Mouse (Mus musculus) embryonic facial prominence, embryonic 12.5 days (tissue): ENCODE results near the gene Tbc1d7. TPM values are rescaled to one million over a fixed set of nuclear protein-coding genes. Genes with fewer than 3 reads are reported as not detected.

Source experiments
- ATAC-seq: fragments of 200-750 bp; cut with Nextera tagmentation; 2 replicates; pipeline ENCODE4 v1.8.0; 2017; ENCODE audit not compliant: insufficient number of reproducible peaks, insufficient read depth, low FRiP score, low TSS enrichment
- H3K27ac ChIP-seq: fragments of 300-500 bp; sonication (generic); 2 replicates; pipeline ENCODE4 v1.5.1; 2016; ENCODE audit warnings: mild to moderate bottlenecking
- H3K27me3 ChIP-seq: fragments of 300-500 bp; sonication (generic); 2 replicates; pipeline ENCODE4 v1.6.1; 2016; ENCODE audit warnings: mild to moderate bottlenecking, moderate library complexity
- H3K36me3 ChIP-seq: fragments of 300-500 bp; sonication (generic); 2 replicates; pipeline ENCODE4 v1.6.1; 2016; ENCODE audit warnings: mild to moderate bottlenecking
- H3K4me1 ChIP-seq: fragments of 300-500 bp; sonication (generic); 2 replicates; pipeline ENCODE4 v1.6.1; 2016
- H3K4me2 ChIP-seq: fragments of 300-500 bp; sonication (generic); replicated peaks from 2 replicates; pipeline ENCODE4 v1.6.1; 2016; ENCODE audit warnings: mild to moderate bottlenecking, moderate library complexity
- H3K4me3 ChIP-seq: fragments of 300-500 bp; sonication (generic); 2 replicates; pipeline ENCODE4 v1.5.1; 2016; ENCODE audit warnings: mild to moderate bottlenecking
- H3K9ac ChIP-seq: fragments of 300-500 bp; sonication (generic); 2 replicates; pipeline ENCODE4 v1.6.1; 2016; ENCODE audit warnings: mild to moderate bottlenecking, moderate library complexity
- H3K9me3 ChIP-seq: fragments of 300-500 bp; sonication (generic); 2 replicates; pipeline ENCODE4 v1.6.1; 2016; ENCODE audit warnings: mild to moderate bottlenecking, moderate library complexity
- WGBS: fragments of 180-500 bp; shearing (Covaris S2); methylation state at CpG from one replicate; pipeline ENCODE4 v1.1.7; 2016; 5-methylcytosine and 5-hydroxymethylcytosine counted together
- polyA plus RNA-seq: library from polyadenylated mRNA; unstranded; fragments of >200 nt; fragmentation: Nextera tagmentation; extraction: Ambion mirVana; gene quantifications from 2 replicates; pipeline ENCODE4 v1.2.1, GENCODE M21; 2016

Gene Tbc1d7
- polyA plus RNA-seq, 1 experiment from 2014 or later, result 59.4 TPM

GRCm38 (mm10) chr13:43193266-43193665, 22.0 kb upstream of the Tbc1d7 start:
- H3K36me3 ChIP-seq, result no peaks in the 10 kb centered on the region
- H3K9ac ChIP-seq, result no peak overlapping the region
- no peaks in the 10 kb centered on the region for H3K9me3 ChIP-seq
- no peak for ATAC-seq
- no peak overlapping the region for H3K4me3 ChIP-seq
- H3K4me1 ChIP-seq, result peaks cover 8% of the 10 kb centered on the region; the same call in 1 of the 2 replicates
- no peak overlapping the region for H3K27ac ChIP-seq
- 48% methylated on average over 7 of the region's 7 CpGs for WGBS
- no peak overlapping the region for H3K4me2 ChIP-seq
- no peaks in the 10 kb centered on the region for H3K27me3 ChIP-seq

GRCm38 (mm10) chr13:43191741-43192192, 20.5 kb upstream of the Tbc1d7 start:
- 18% methylated on average over 14 of the region's 14 CpGs for WGBS
- H3K27ac ChIP-seq, result no peak overlapping the region
- no peak for ATAC-seq
- H3K4me1 ChIP-seq, result peaks cover 8% of the 10 kb centered on the region; the same call in 1 of the 2 replicates
- H3K27me3 ChIP-seq, result no peaks in the 10 kb centered on the region
- no peak overlapping the region for H3K4me3 ChIP-seq
- no peaks in the 10 kb centered on the region for H3K9me3 ChIP-seq
- H3K4me2 ChIP-seq, result 0 out of 2 replicates have a peak overlapping the region, but pooled peaks have one; percentile 29
- no peaks in the 10 kb centered on the region for H3K36me3 ChIP-seq
- H3K9ac ChIP-seq, result no peak overlapping the region

DNA sequence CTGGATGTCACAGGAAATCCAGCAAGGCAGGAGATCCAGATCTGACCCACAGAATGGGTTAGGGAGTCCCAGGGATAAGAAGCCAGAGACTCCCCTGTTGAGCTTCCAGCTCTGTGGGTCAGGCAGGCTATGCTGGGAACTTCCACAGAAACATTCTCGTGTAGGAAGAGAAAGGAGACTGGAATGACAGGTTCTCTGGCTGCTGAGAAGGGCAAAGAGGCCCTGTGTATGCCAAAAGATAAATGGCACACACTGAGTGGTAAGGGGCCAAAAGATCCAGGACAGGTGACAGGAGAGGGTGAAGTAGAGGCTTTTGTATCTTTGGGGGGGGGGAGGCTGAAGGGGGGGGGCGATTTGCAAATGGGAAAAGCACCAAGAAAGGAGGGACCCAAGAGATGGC, 20.0 kb upstream of the Tbc1d7 start:
- WGBS, result 33% methylated on average over 1 of the region's 2 CpGs
- Histone ChIP-seq H3K36me3 (no peaks in the 10 kb centered on the region), H3K9ac (no peak overlapping the region), H3K4me3 (no peak overlapping the region), H3K4me1 (peaks cover 8% of the 10 kb centered on the region; the same call in 1 of the 2 replicates), H3K9me3 (no peaks in the 10 kb centered on the region), H3K27ac (no peak overlapping the region), H3K27me3 (no peaks in the 10 kb centered on the region), H3K4me2 (0 out of 2 replicates have a peak overlapping the region, but pooled peaks have one; percentile 29)
- ATAC-seq, result no peak

GRCm38 (mm10) chr13:43187736-43188135, 16.4 kb upstream of the Tbc1d7 start:
- H3K4me2 ChIP-seq, result no peak overlapping the region
- H3K27ac ChIP-seq, result no peak overlapping the region
- peaks cover 14% of the 10 kb centered on the region for H3K4me1 ChIP-seq
- H3K27me3 ChIP-seq, result no peaks in the 10 kb centered on the region
- WGBS, result 88% methylated on average over 4 of the region's 4 CpGs
- no peaks in the 10 kb centered on the region for H3K36me3 ChIP-seq
- H3K9me3 ChIP-seq, result no peaks in the 10 kb centered on the region
- no peak for ATAC-seq
- no peak overlapping the region for H3K9ac ChIP-seq
- H3K4me3 ChIP-seq, result no peak overlapping the region

DNA sequence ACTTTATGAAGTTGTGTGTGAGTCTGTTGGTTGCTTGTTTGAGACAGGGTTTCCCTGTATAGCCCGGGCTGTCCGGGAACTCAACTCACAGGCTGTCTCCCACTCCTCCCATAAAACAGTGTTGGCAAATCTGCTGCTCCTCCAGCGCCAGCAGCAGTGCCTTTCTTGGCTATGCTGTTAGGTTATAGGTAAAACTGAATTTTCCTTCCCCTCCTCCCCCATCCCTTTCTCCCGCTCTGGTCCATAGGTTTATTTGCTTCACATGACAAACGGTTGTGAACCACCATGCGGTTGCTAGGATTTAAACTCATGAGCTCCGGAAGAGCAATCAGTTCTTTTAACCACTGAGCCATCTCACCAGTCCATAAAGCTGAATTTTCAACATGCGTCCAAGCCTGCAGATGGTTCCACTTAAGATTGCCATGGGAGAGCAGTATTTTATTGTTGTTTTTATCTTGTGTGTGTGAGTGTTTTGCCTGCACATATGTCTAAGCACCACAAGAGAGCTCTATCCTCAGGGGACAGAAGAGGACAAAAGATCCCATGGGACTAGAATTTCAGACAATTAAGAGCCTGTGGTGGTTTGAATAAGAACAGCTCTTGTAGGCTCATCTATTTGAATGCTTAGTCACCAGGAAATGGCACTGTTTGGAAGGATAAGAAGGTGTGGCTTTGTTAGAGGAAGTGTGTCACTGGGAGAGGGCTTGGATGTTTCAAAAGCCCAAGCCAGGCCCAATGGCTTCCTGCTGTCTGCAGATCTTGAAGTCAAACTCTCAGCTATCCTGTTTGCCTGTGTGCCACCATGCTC, 12.2 kb upstream of the Tbc1d7 start:
- 0 out of 2 replicates have a peak, but pooled peaks cover 2% of the 10 kb centered on the region for H3K27me3 ChIP-seq
- H3K4me3 ChIP-seq, result peak overlapping the region; percentile 17
- no peak overlapping the region for H3K9ac ChIP-seq
- H3K36me3 ChIP-seq, result no peaks in the 10 kb centered on the region
- no peak for ATAC-seq
- H3K27ac ChIP-seq, result no peak overlapping the region
- H3K9me3 ChIP-seq, result no peaks in the 10 kb centered on the region
- peak overlapping the region; percentile 44 for H3K4me2 ChIP-seq
- 43% methylated on average over 8 of the region's 8 CpGs for WGBS
- peaks cover 6% of the 10 kb centered on the region for H3K4me1 ChIP-seq

DNA sequence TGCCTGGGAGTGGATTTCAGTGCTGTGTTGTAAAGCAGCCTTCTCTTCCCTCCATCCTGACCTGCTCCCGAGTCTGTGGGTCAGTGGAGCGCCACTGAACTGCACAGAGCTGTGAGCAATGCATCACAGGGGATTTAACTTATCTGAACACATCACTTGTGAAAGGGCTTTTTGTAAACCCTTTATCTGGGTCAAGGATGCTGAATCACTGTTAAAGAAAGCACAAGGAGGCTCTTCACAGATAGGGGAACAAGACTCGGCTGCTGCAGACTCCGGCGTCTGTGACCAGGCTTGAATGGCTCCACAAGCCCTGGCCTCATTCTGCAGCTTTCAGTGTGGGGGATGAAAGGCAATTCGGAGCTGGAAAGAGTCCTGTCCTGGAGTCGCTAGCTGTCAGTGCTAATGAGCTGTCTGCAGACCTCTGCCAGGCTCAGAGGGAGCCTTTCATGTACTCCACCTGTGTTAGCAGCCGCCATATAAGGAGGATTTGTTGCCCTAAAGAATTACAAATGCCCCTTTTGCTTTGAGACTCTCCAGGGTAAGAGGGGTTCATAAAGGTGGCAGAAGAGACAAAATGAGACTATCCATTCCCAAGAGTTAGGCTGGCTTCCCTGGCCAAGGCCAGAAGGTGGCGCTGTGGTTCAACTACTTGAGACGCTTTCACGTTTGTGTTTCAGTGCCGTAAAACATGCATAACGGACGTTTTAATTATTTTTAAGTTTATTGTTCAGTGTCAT, 11.3 kb upstream of the Tbc1d7 start:
- Histone ChIP-seq H3K27me3 (0 out of 2 replicates have a peak, but pooled peaks cover 2% of the 10 kb centered on the region), H3K4me2 (peak overlapping the region; percentile 44), H3K4me1 (peaks cover 6% of the 10 kb centered on the region), H3K36me3 (no peaks in the 10 kb centered on the region), H3K9ac (no peak overlapping the region), H3K9me3 (no peaks in the 10 kb centered on the region), H3K4me3 (peak overlapping the region; percentile 17), H3K27ac (no peak overlapping the region)
- 22% methylated on average over 14 of the region's 14 CpGs for WGBS
- ATAC-seq, result peak; percentile 49; the same call in 1 of the 2 replicates

GRCm38 (mm10) chr13:43181104-43181503, 9.8 kb upstream of the Tbc1d7 start:
- H3K36me3 ChIP-seq, result no peaks in the 10 kb centered on the region
- no peak overlapping the region for H3K9ac ChIP-seq
- no peak overlapping the region for H3K4me2 ChIP-seq
- peaks cover 6% of the 10 kb centered on the region for H3K4me1 ChIP-seq
- H3K4me3 ChIP-seq, result no peak overlapping the region
- H3K27me3 ChIP-seq, result 0 out of 2 replicates have a peak, but pooled peaks cover 2% of the 10 kb centered on the region
- no peak for ATAC-seq
- 64% methylated on average over 7 of the region's 7 CpGs for WGBS
- no peak overlapping the region for H3K27ac ChIP-seq
- no peaks in the 10 kb centered on the region for H3K9me3 ChIP-seq

GRCm38 (mm10) chr13:43177317-43177716, 6.0 kb upstream of the Tbc1d7 start:
- ATAC-seq, result no peak
- Histone ChIP-seq H3K4me3 (no peak overlapping the region), H3K4me1 (no peaks in the 10 kb centered on the region; the same call in 1 of the 2 replicates), H3K9me3 (no peaks in the 10 kb centered on the region), H3K9ac (no peak overlapping the region), H3K4me2 (no peak overlapping the region), H3K27me3 (no peaks in the 10 kb centered on the region), H3K27ac (no peak overlapping the region), H3K36me3 (no peaks in the 10 kb centered on the region)
- WGBS, result 92% methylated on average over 7 of the region's 7 CpGs

DNA sequence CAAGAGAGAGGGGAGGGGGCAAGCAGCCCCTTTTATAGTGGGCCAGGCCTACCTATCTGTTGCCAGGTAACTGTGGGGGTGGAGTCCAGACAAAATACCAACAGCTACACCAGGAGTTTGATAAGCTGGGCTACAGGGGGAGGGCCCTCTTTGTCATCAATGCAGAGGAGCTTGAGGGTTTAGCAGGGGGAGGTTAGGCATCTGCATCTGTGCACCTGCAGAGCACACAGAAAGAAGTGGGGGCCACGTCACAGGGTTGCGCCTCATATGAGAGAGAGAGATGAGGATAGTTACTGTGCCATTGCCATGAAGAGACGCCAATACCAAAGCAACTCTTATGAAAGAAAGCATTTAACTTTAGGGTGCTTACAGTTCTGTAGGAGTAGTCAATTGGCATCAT, 5.4 kb upstream of the Tbc1d7 start:
- Histone ChIP-seq H3K36me3 (no peaks in the 10 kb centered on the region), H3K27me3 (no peaks in the 10 kb centered on the region), H3K9ac (no peak overlapping the region), H3K4me1 (no peaks in the 10 kb centered on the region; the same call in 1 of the 2 replicates), H3K4me3 (no peak overlapping the region), H3K9me3 (no peaks in the 10 kb centered on the region), H3K4me2 (no peak overlapping the region), H3K27ac (no peak overlapping the region)
- WGBS, result 86% methylated on average over 3 of the region's 3 CpGs
- no peak for ATAC-seq

GRCm38 (mm10) chr13:43173262-43173661, 2.0 kb upstream of the Tbc1d7 start:
- no peaks in the 10 kb centered on the region for H3K9me3 ChIP-seq
- H3K4me3 ChIP-seq, result no peak overlapping the region
- no peak overlapping the region for H3K27ac ChIP-seq
- WGBS, result 17% methylated on average over 9 of the region's 9 CpGs
- H3K4me2 ChIP-seq, result no peak overlapping the region
- no peaks in the 10 kb centered on the region for H3K27me3 ChIP-seq
- no peak overlapping the region for H3K9ac ChIP-seq
- H3K4me1 ChIP-seq, result no peaks in the 10 kb centered on the region; the same call in 1 of the 2 replicates
- no peaks in the 10 kb centered on the region for H3K36me3 ChIP-seq
- no peak for ATAC-seq

GRCm38 (mm10) chr13:43172036-43172713, 874 bp upstream of the Tbc1d7 start:
- Histone ChIP-seq H3K4me1 (no peaks in the 10 kb centered on the region; the same call in 1 of the 2 replicates), H3K4me2 (peak overlapping the region; percentile 59), H3K27me3 (no peaks in the 10 kb centered on the region), H3K36me3 (no peaks in the 10 kb centered on the region; the same call in 1 of the 2 replicates), H3K9me3 (no peaks in the 10 kb centered on the region), H3K27ac (peak overlapping the region; percentile 74; the same call in 1 of the 2 replicates), H3K9ac (peak overlapping the region; percentile 78), H3K4me3 (peak overlapping the region; percentile 72)
- no peak for ATAC-seq
- WGBS, result 35% methylated on average over 14 of the region's 14 CpGs
